Mouse (Mus musculus) right cerebral cortex, postnatal 25 days (tissue): ENCODE measurements around the gene Aifm1.
"Not testable (repeated sequence)": the region's sequence is repeated elsewhere in the genome, so short reads cannot be mapped to it uniquely, and the experiment has no call there.

Experiments
- DNase-seq: peaks from one replicate; pipeline ENCODE4 v3.0.0; 2022

The Aifm1 gene

DNA sequence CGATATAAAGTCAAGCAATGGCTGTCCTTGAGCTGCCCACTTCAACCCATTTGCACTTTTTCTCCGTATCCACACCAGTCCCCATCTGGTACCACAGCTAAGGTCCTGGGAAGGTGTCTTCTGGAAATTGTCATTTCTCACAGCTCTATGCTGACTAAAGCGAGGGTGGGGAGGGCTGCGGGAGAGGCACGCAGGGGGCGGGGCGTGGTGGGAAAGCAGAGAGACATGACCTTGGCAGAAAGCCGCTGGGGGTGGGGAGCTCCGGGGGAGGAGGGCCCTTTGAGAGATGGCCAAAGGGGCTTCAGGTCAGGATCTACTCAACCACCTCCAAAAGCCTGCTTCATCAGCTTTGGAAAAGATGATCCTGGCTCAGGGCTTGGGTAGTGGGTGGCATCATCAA is 58.3 kb downstream of the Aifm1 start:
- no peak for DNase-seq

DNA sequence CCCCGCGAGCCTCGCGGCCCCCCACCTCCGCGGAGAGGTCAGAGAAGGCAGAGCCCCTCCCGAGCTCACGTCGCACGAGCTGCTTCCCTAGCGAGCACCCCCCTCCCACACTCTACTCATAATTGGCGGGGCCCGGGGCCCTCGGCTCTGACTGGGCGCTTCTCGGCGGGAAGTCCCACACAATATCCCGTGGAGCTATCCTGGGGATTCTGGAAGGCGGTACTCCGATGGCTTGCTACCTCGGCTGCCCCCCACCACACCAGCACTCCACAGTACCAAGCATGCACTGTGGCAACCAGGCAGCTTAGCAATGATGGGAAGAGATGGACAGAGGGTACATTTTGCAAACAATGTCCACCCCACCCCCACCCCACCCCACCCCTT is 58.9 kb downstream of the Aifm1 start:
- no peak for DNase-seq

DNA sequence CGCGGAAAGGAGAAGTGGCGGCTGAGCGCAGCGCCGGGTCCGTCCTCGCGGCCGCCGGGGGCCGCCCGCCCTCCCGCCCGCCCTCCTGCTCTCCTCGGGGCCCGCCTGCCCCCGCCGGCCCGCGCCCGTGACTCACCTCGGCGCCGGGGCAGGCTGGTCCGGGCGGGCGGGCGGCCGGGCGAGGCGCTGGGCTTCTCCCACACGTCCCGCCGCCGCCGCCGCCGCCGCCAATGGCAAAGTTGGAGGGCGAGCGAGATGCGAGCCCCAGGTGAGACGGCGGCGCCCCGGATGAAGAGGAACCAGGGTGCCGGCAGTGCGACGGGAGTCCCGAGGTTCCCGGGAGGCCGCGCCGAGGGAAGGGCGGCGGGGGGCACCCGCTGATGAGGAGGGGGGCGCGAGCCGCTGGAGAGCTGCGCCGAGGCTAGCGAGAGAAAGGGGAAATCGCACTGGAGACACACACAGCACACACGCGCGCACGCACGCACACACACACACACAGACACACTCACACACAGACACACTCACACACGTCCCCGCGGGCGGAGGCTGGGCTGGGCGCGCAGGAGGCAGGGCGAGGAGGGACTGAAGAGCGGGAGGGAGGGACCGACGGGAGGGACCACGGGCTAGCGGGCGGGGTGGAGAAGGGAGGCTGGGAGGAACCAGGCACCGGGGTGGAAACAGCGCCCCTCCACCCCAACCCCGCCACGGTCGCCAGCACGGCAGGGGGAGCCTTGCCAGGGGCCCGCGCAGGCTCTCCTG is 59.4 kb downstream of the Aifm1 start:
- peak; percentile 14 for DNase-seq

DNA sequence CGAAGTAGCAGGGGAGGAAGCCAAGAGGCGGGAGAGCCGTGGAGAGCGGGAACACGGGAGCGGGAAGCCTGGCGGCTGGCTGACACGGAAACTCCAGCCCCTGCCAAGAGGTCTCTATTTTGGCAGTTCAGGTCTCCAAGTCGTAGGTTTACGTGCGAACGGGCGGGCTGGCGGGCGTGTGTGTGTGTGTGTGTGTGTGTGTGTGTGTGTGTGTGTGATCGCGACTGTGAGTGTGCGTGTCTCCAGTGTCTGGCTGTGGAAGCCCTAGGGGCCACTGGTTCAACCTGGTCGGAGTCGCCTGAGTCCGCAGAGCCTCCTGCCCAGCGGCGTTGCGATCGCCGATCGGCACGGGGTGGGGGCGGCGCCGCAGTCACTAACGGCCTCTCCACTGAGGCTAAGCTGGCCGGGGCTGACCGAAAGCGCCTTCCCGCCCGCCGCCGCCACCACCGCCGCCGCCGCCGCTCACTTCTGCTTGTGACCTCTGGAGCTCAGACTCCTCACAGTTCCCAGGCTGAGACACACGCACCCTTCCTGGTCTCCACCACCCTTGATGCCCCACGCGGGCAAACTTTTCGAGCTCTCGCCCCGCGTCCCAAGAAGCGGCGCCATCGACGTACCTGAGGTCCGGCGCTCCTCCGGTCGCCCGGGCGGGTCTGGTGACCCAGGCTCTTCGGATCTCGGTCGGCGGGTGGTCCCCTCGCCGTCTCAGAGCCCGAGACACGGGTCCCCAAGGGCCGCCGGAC is 60.3 kb downstream of the Aifm1 start:
- no peak for DNase-seq

DNA sequence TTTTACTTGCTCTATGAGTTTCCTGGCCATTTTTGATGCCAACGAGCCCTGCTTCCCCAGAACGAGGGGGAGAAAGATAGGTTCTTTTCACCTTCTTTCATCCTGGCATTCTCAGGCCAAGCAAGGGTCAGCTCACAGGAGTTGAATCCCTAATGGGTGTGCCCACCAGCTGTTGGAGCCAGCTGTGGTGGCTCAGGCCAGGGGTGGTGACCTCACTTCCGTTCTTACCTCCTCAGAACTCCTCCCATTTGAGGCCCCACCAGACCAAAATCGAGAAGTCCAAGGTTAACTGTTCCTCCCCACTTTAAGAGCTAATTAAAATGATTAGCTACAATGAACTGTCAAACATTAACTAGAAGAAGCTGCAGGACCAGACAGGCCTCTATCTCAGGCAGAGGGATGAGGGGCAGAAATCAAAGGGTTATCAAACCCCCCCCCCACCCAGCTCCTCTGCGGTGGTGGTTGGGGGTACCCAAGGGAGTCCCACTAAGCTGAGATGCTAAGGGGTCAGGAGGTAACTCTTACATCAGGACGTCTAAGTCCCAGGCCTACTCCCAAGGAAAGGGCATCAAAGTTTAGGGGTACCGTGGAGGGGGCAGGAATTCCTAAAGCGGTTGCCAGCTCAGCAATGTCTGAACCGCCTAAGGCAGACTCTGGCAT is 61.0 kb downstream of the Aifm1 start:
- DNase-seq = no peak

DNA sequence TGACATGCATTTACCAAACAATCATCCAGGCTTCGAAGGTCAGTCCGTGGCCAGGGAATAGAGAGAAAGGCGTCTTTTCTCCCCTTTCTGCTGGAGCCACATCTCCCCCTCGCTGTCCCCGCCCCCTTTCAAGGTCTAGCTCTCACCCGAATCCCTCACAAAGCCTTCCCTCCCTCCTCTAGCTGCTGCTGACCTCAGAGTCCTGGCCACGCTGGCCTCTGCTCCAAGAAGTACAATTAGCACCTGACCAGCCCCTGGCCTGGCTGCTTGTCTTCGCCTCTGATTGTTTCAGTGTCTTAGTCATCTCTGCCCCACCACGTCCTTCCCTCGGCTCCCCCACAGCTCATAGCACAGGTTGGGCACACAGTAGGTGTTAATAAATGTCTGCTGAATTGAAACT is 63.7 kb downstream of the Aifm1 start:
- no peak for DNase-seq

DNA sequence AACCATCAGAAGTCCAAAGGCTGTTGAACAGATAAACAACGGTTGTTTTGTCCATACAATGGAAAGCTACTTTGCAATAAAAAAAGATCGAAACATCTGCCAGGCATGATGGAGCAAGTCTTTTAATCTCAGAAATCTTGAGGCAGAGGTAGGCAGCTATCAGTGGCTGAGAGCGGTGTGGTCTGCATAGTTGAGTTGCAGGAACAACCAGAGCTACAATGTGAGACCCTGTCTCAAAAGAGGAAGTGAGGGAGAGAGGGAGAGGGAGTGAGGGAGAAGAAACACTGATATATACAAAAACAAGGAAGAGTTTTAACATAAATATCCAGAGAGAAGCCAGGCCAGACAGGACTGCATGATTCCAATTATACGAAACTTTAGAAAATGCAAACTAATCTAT is 68.7 kb downstream of the Aifm1 start:
- no peak for DNase-seq

DNA sequence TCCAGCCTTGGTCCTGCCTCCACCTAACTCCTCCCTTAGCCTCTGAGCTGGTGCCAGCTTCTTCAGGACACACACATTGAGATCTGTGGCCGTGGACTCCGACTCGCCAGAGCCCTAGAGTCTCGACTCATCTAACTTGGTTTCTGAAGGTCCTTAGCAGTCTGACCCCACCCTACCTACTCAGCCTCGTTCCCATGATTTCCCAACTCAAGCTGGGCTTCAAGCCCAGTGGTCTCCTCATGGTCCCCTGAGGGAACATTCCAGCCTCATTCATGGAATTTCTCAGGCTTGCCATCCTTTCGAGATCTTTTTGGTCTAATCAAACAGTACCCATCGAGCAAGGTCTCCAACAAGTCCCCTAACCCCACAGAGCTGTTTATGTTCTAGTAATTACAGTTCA is 71.4 kb downstream of the Aifm1 start:
- DNase-seq = no peak

DNA sequence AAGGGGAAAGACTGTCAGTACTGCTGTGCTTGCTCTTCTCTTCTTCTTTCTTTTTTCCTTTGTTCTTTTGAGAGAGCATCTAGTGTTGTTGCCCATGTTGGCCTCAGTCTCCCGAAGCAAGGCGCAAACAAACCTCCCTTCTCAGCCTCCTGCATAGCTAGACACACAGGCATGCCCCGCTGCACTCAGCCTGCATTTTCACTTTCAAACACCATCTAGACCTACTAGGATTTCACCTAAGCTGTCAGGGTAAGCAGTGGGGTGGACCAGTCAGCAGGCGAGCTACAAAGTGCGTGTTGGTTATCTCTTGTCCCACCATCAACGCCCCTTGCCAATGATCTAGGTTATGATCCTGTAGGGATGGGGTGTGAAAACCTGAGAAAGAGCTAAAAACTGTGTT is 71.8 kb downstream of the Aifm1 start:
- DNase-seq = no peak

DNA sequence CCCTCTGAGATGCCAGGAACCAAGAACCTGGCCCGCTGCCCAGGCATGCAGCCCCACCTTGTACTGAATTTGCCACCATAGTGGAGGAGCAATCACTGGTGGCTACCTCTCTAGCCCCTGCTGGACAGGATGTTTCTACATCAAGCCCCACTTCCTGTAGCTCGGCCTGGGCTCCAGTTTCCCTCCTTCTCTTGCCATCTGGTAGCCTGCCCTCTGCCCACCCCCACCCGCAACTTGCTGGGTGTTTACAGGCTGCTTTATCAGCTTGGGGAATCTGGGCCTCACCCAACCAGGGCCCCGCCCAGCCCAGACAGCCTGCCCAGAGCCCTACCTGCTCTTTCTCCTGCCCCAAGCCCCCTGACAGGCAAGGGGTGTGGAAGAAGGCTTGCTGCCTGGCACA is 74.3 kb downstream of the Aifm1 start:
- DNase-seq = no peak

DNA sequence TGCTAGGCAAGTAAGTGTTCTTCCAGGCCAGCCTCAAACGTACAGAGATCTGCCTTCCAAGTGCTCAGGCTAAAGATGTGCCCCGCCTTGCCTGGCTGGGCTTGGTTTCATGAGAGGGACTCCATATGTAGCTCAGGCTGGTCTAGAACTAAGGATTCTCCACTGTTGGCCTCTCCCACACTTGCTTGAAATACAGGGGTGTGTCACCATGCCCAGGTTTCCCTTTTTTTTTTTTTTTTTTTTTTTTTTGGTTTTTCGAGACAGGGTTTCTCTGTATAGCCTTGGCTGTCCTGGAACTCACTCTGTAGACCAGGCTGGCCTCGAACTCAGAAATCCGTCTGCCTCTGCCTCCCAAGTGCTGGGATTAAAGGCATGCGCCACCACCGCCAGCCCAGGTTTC is 77.3 kb downstream of the Aifm1 start:
- not testable (repeated sequence) for DNase-seq

DNA sequence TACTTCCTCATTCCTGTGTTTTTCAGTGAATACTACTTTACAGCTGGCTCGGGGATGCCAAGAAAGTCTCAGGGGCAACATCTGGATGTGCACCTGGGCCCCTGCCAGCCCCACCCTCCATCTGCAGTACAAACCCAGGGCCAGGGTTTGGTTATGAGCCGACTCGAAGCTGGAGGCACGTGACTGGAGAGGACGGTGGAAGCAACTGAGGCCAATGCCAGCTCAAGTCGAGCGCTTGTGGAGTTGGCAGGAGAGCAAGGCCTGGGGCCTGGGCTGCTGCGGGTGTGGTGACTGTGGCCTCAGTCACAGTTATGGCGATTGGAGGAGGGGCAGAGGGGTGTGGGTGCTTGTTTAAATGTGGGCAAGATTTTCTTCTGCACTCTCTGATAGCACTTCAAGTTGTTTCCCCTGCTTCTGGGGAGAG is 77.9 kb downstream of the Aifm1 start:
- DNase-seq = no peak

DNA sequence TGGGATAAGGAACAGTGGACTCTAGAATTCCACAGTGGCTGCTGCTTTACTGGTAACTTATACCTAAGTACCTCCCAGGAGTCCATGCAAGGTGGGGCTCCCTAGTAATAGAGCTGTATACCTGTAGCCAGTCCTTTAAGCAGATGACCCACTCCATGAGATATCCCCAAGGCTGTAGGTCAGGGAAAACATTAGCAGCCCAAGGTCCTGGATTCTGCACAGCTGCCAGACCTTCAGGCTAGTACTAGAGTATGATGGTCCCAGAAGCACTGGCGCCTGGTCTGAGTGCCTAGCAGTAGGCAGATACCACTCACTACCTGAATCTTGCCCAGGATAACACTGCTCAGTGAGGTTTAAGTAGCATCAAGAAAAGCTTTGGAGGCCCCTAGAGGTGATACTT is 79.1 kb downstream of the Aifm1 start:
- DNase-seq = no peak

DNA sequence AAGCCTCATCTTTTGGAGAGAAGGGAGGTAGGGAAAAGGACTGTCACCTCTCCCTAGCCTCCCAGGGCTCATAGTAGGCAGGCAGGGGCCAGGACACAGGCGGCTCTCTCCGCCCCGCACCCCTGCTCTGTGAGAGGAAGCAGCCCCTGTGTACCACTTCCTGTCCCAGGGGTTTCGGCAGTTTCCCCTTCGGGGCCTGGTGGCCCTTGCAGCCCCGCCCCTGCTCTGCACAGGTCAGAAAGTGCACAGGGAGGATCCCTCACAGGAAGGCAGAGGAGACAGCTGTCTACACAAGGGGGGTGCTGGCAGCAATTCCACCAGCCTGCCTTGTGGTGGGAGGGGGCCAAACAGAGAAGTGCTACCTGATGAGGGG is 79.8 kb downstream of the Aifm1 start:
- no peak for DNase-seq

DNA sequence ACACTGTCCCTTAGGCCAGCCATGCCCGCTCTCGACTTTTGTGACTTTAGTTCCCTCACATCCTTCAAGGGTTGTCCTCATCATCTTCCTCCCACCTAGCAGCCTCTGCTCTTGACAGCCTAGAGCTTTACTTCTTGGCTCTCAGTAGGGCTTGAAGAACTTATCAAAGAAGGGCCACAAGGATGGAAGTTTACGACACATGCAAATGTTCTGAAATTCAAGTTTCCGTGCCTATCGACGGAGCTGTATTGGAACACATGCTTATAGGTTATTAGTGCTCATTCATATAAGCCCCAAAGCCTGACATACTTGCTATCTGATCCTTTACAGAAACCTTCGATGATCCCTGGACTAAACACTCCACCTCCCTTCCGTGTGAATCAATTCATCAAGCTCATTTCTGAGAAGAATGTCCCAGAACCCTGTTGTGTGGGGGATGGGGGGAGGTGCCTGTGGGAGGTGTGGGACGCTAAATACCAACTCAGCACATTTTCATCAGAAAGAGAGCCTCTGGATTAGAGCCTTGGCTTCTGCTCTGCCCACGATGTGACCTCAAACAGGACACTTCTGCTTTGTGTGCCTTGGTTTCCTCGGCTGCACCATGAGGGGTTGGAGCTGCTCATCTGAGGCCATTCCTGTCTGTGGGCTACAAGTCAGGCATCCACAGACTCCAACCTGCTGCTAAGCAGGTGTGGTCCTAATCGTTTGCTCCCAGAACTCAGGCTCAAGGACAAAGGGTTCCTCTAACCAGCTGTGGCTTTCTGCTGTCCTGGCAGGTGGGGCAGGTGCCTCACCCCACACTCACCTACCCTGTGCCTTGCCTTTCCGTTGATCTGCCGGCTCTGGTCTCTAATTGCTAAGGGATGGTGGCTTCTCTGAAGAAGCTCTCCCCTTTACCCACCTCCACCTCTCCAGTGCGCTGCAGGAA is 80.5 kb downstream of the Aifm1 start:
- DNase-seq = no peak

DNA sequence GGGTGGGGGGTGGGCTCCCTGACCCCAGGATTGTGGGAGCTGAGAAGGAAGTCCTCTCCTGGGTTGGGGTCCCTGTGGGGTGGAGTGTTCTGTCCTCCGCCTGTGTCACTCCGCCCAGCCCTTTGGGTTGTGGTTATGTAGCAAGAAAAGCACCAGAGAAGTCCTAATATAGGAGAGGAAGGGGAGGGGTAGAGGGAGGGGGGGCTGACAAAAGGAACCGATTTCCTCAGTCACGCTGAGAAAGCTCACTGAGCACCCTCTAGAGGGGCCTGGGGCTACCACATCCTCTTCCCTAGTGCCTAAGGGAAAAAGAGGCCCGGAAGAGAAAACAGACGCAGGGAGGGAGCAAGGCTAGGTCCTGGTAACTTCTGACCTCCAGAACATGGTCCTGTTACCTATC is 83.8 kb downstream of the Aifm1 start:
- no peak for DNase-seq

DNA sequence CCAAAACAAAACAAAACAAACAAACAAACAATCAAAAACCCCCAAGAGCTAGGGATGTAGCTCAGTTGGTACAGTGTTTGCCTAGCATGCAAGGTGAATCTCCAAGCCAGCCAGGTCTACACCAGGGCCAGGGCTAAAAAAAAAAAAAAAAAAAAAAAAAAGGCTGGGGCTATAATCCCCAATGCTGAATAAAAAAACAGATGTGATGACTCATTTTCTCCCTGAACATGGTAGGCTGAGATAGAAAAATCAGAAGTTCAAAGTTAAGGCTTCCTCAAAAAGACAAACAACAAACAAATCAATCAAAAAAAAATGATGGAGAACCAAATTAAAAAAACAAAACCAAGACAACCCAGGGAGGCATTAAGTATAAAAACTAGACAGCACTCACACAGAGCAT is 84.3 kb downstream of the Aifm1 start:
- no peak for DNase-seq

DNA sequence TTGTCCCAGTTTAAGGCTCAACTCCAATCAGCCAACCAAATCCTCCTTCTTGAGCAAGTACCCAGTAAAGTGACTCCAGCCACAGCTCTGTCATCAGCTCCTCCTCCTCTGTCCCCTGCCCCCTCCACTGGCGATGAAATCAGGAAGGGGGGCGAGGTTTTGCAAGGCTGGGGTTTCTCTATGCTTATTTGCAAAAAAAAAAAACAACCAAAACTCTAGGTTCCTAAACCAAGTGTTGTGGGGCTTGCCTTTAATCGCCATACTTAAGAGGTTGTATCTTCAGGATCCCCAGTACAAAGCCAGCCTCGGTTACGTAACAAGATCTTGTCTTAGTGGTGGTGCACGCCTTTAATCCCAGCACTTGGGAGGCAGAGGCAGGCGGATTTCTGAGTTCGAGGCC is 84.7 kb downstream of the Aifm1 start:
- DNase-seq = no peak

DNA sequence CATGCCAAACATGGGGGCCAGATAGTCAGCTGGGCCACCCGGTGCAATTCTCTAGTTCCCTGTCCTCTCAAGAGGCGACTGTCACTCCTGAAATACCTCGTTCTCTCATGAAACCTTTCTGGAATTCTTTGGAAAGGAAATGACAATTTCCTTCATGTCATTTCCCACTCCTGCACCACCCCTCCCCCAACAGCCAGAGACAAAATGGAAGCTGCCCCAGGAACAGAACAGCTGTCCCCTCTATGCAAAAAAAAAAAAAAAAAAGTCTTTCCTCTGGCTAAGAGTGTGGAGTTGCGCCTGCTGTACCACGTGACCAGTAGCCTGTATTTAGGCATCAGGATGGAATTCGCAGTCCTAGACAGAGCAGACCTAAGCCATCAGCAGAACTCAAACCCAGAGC is 85.1 kb downstream of the Aifm1 start:
- DNase-seq = no peak

DNA sequence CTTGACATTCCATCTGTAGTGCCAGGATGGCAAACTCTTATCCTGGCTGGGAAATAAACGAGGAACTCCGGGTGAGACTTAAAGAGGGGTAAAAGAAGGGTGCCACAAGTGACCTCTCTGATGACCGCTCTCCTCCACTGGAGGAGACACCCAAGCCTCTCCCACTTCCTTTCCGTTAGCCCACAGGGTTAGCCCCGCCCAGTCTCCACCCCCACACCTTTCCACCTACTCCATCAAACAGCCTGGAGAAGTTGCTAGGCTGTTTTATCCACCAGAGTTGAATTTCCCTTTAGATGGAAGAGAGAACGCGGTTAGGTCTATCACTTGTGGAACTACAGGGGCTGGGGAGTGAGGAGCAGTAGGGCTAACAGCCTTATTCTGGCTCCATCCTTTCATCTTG is 88.1 kb downstream of the Aifm1 start:
- DNase-seq = no peak
